Mouse (Mus musculus): ENCODE measurements around the gene Lrrc2. TPM values are rescaled to one million over a fixed set of nuclear protein-coding genes. Genes with fewer than 3 reads are reported as not detected.

Lrrc2 gene
- total RNA-seq, 1 experiment from 2014 or later = 0.32 TPM

DNA sequence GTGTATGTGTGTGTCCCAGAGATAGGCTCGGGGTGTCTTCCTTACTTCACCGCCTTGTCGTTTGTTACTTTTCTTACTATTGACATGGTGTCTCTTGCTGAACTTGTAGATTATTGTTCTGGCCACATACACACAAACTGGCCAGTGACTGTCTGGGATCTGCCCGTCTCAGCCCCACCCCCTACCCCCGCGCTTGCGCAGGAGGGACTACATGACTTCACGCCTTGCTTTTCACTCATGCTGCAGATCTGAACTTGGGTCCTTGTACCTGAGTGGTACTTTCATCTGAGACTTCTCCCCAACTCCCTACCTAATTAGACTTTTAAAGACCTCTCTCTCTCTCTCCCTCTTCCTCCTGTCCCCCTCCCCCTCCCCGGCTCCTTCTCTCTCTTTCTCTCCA is 32.8 kb downstream of the Lrrc2 start:
- ATAC-seq (replicated peaks; ENCODE audit: low read depth, poor library complexity, severe bottlenecking) = no peak

DNA sequence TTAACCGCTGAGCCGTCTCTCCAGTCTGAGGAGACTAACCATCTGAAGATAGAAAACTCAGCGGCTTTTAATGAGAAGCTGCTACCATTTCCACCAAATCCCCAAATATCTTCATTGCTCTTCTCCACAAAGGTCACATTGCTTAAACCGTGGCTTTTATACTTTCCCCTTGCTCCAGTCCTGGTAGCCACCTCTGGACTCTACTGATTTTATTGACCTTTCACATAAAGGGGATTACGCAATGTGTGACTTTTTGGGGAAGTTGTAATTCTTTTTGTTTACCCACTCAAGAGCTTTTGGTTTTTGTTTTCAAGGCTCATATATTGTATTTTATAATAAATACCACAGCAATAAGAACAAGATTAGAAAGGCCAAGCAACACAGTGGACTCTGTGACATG is 34.2 kb downstream of the Lrrc2 start:
- no peak for ATAC-seq (replicated peaks; ENCODE audit: low read depth, poor library complexity, severe bottlenecking)

DNA sequence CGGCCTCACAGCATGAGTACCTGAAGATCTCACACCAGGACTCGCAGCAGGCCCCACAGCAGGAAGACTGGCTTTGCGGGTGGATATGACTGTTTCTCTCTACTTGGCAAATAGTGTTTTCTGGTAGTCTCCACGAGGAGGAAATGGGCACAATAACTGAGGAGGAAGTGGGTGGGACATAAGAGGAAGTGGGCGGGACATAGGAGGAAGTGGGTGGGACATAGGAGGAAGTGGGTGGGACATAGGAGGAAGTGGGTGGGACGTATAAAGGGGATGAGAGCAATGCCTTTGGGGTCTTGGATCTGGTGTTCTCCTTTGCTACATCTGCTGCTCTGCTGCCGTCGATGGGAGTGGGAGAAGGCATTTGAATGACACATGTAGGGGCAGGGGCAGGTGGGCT is 34.6 kb downstream of the Lrrc2 start:
- no peak for ATAC-seq (replicated peaks; ENCODE audit: low read depth, poor library complexity, severe bottlenecking)

DNA sequence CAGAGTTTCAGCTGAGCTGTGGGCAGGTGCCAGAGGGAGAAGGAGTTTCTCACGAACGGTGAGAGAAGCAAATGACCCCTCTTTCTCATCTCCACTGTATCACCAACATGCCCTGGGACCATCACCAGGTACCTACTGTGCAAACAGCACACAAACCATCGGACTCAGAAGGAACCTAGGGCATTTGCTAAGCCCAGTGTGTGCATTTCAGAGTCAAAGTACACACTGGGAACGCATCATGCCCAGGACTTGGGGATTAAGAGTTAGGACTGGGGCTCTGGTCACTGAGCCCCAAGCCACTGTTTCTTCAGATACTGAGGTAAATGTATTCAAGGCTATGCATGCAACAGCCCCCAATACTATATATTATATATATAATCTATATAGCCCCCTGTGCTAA is 36.0 kb downstream of the Lrrc2 start:
- no peak for ATAC-seq (replicated peaks; ENCODE audit: low read depth, poor library complexity, severe bottlenecking)

GRCm38 (mm10) chr9:110988078-110988477 is 36.7 kb downstream of the Lrrc2 start:
- no peak for ATAC-seq (replicated peaks; ENCODE audit: low read depth, poor library complexity, severe bottlenecking)

DNA sequence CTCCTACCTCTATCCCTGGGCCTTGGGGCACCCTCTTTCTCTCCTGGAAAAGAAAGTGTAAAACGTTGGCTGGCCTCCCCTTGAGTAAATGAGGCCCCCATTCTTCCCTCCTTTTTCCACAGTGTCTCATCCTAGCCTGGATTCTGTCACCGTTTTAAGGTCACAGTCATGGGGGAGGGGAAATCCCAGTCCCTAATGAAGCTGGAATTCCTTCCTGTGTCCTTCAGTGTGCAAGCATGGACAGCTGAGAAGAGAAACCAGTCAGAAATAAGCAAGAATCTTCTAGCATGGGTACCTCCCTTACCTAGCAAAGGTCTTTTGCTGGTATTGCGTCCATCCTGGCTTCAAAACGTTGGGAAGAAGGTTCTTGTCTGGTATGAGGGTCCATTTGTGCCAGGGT is 37.8 kb downstream of the Lrrc2 start:
- no peak for ATAC-seq (replicated peaks; ENCODE audit: low read depth, poor library complexity, severe bottlenecking)

- no peak for ATAC-seq (replicated peaks; ENCODE audit: low read depth, poor library complexity, severe bottlenecking)
These were observed 38.2 kb downstream of the Lrrc2 start for GRCm38 (mm10) chr9:110989543-110989942.

DNA sequence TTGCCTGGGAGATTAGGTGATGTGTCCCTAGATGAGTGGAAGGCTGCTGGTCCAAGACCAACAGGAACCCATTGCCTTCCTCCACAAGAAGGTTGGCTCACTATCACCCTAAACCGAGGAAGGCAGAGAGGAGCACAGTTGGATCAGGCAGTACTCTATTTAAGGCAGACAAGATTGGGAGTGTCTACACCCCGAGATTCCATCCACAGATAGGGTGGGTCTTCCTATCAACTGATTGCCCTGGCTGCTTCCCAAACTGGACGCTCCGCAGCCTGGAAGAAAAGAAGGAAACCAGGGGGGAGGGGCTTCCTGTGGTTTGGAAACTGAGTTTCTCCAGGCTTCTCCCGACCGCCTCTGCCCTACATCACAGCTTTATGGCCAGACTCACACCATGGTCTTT is 38.9 kb downstream of the Lrrc2 start, which contains the start of gene Rtp3:
Rtp3 (minus strand) TSS at position 380 of the 400 bp plus-strand sequence.
- no peak for ATAC-seq (replicated peaks; ENCODE audit: low read depth, poor library complexity, severe bottlenecking)

GRCm38 (mm10) chr9:110993281-110993709 is 42.0 kb downstream of the Lrrc2 start:
- no peak for ATAC-seq (replicated peaks; ENCODE audit: low read depth, poor library complexity, severe bottlenecking)

GRCm38 (mm10) chr9:110994716-110995172 is 43.4 kb downstream of the Lrrc2 start:
- ATAC-seq (replicated peaks; ENCODE audit: low read depth, poor library complexity, severe bottlenecking) = peak; percentile 86

DNA sequence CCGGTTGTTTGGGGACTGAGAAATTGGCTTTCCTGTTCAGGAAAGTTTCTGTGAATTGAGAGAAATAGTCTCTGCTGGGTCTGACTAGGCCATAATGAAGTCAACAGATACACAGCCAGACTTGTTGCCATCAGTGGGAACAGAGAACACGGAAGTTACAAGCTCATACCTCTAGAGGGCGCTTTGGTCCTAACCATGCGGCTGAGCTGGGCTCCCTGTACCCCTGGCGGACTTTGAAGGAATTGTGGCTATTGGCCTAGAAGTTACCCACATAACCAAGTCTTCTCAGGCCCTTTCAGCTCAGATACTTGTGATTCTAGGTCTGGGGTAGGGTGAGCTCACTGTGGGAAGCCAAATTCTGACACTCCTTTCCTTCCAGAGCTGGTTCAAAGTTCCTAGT is 45.9 kb downstream of the Lrrc2 start:
- peak; percentile 89 for ATAC-seq (replicated peaks; ENCODE audit: low read depth, poor library complexity, severe bottlenecking)

GRCm38 (mm10) chr9:110999056-110999455 is 47.7 kb downstream of the Lrrc2 start:
- ATAC-seq (replicated peaks; ENCODE audit: low read depth, poor library complexity, severe bottlenecking) = 0 out of 2 replicates have a peak, but pooled peaks have one; percentile 15

DNA sequence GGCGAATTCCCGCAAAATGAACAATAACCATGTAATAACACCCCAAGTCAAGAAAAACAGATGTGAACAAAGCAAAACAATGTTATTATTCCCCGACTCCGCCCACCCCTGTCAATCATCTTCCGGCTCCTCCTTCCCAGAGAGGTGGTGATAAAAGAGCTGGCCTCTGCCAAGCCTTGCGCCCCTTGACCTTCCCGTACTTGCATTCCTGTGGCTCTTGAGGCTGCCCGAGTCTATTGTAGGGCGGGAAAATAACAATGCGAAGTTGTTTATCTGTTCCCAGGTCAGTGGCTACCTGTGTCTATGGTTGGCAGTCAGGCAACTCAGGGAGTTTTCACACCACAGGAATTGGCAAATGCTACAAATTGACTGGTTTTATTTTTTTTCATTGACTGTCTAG is 48.5 kb downstream of the Lrrc2 start:
- no peak for ATAC-seq (replicated peaks; ENCODE audit: low read depth, poor library complexity, severe bottlenecking)

DNA sequence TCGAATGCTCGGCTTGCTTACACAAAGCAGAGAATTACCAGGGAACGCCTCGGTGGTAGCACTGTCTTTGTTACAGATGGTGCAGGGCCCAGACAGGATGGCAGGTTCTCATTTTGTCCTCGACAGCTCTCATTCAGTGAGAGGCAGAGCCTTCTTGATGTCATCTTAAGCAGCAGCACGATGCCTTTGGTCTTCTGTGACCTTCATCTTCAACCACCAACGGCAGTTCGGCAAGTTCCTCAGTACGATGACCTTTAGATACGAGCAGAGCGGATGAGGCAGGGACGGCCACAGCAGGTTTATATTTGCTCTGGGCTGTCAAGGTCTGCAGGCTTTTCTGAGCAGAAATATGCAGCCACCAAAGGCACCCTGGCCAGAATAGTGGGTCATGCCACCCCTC is 50.3 kb downstream of the Lrrc2 start:
- no peak for ATAC-seq (replicated peaks; ENCODE audit: low read depth, poor library complexity, severe bottlenecking)

DNA sequence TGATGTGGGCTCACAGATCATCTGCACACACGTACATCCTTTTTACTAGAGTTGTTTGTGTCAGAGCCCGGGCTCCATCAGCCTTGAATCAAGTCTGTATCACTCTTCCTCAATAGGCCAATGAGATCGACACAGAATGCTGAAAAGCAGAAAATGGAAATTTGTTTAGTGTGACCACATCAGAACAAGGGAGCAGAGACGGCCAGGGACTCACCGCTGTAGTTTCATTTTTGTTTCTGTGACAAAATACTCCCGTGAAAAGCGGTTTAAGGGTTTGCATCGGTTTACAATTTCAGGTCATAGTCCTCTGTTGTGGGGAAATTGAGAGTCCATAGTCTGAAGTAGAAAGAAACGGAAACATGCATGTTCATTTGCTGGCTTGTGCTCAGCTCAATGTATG is 51.9 kb downstream of the Lrrc2 start:
- ATAC-seq (replicated peaks; ENCODE audit: low read depth, poor library complexity, severe bottlenecking) = no peak

DNA sequence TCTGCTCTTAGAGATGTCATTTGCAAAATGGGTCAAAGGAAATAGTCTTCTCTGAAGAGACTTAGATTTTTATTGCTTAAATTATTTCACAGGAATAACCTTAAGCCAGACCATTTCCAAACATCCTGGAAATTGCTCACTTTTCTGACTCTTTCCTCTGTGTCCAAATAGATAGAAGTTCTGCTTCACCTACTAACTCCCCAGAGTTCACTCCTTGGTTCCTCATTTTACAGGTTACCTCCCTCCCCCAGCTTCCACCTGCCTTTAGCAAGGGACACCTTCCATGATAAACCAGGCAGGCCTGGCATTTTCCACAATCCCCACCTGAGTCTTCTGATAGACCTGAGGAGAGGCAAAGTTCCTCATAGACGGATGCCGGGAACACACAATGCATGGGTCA is 55.2 kb downstream of the Lrrc2 start:
- no peak for ATAC-seq (replicated peaks; ENCODE audit: low read depth, poor library complexity, severe bottlenecking)

DNA sequence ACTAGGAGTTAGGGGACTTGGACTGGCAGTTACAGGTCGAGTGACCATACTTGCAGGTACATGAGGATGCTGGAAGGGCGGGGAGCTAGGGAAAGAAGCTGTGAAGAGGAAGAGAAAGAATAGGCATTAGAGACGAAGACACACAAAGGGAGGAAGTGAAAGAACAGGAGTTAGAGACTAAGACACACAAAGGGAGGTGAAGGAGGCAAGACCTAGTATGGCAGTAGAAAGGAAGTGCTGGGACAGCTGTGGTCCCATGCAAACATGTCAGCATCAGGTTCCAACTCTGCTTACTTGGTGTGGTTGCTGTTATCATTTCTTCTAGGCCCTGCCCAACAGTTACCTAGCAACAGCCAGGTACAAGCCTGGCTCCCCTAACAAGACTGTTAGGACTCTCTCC is 58.4 kb downstream of the Lrrc2 start:
- ATAC-seq (replicated peaks; ENCODE audit: low read depth, poor library complexity, severe bottlenecking) = peak; percentile 65; the same call in 1 of the 2 replicates

DNA sequence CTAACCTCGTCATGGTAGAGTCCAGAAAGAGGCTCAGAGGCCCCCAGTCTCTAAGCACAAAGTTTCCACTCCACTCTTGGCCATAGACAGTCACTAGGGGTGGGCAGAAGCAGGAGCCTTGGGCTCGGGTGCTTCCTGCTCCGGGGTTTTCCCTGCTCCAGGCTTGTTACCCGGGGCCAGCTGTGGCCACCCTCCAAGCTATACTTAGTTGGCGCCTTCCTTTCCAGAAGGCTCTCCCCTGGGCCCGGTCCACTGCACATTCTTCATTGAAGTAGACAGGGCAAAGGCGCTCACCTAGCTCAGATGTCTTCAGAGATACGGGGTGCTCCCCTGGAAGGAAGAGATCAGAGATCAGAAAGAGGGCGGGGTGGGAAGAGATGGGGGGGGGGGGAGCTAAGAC is 60.2 kb downstream of the Lrrc2 start:
- no peak for ATAC-seq (replicated peaks; ENCODE audit: low read depth, poor library complexity, severe bottlenecking)

GRCm38 (mm10) chr9:111012041-111012440 is 60.7 kb downstream of the Lrrc2 start:
- ATAC-seq (replicated peaks; ENCODE audit: low read depth, poor library complexity, severe bottlenecking) = no peak

GRCm38 (mm10) chr9:111015658-111016057 is 64.3 kb downstream of the Lrrc2 start:
- no peak for ATAC-seq (replicated peaks; ENCODE audit: low read depth, poor library complexity, severe bottlenecking)

- ATAC-seq (replicated peaks; ENCODE audit: low read depth, poor library complexity, severe bottlenecking) = peak; percentile 42; the same call in 1 of the 2 replicates
These were observed 67.7 kb downstream of the Lrrc2 start, which contains the start of gene Ltf for GRCm38 (mm10) chr9:111019022-111019421. Ltf (plus strand) TSS chr9:111019271.

- ATAC-seq (replicated peaks; ENCODE audit: low read depth, poor library complexity, severe bottlenecking) = no peak
These were observed 75.4 kb downstream of the Lrrc2 start for GRCm38 (mm10) chr9:111026791-111027190.

Data from common myeloid progenitor, adult 5-6 weeks (primary cell).